Mouse (Mus musculus): ENCODE data around the gene Jph3. TPM values are rescaled to one million over a fixed set of nuclear protein-coding genes. Genes with fewer than 3 reads are reported as not detected.

Jph3 gene
- not detected for total RNA-seq (2023)

GRCm38 (mm10) chr8:121729323-121729722, at the start of gene Jph3:
TSS of gene Jph3 (plus strand) at chr8:121729623.

GRCm38 (mm10) chr8:121829048-121829776, 99.8 kb downstream of the Jph3 start, which contains the start of gene Klhdc4:
TSS of gene Klhdc4 (minus strand) at chr8:121829569.

Other genes starting within 250 kb of the Jph3 start
- not detected for gene 1700018B08Rik, start 185.3 kb upstream of the Jph3 start, total RNA-seq (2023)
- 19.1 TPM for gene Fbxo31, start 150.8 kb upstream of the Jph3 start, total RNA-seq (2023)
- gene Map1lc3b, start 139.3 kb upstream of the Jph3 start, total RNA-seq (2023) = 278 TPM
- gene Zcchc14, start 76.7 kb upstream of the Jph3 start, total RNA-seq (2023) = 0.35 TPM
- gene Klhdc4, start 99.9 kb downstream of the Jph3 start, total RNA-seq (2023) = 50.3 TPM
- 74.6 TPM for gene Slc7a5, start 178.1 kb downstream of the Jph3 start, total RNA-seq (2023)
- not detected for gene Car5a, start 215.3 kb downstream of the Jph3 start, total RNA-seq (2023)
- gene Banp, start 220.1 kb downstream of the Jph3 start, total RNA-seq (2023) = 59.9 TPM

Data from CD4-positive naive resting alpha-beta T cell, adult 76 days (primary cell).